Mouse (Mus musculus) limb, embryonic 13.5 days (tissue): ENCODE measurements at regions not wholly inside any gene's neighbourhood (a gene's known extent, or its start where the extent isn't known, plus 50 kb on each side); places are given as distances from the start of the nearest gene placed in this dataset.

Experiments used
- ATAC-seq: fragments of 200-750 bp; cut with Nextera tagmentation; 2 replicates; pipeline ENCODE4 v1.8.0; 2017; ENCODE audit warnings: low read depth, moderate number of reproducible peaks, moderate TSS enrichment; ENCODE audit not compliant: low FRiP score
- H3K27ac ChIP-seq: fragments of 300-500 bp; sonication (generic); 2 replicates; pipeline ENCODE4 v1.5.1; 2015; ENCODE audit warnings: inconsistent platforms, mild to moderate bottlenecking, moderate library complexity
- H3K27me3 ChIP-seq: fragments of 300-500 bp; sonication (generic); 2 replicates; pipeline ENCODE4 v1.6.1; 2015; ENCODE audit warnings: mild to moderate bottlenecking, inconsistent platforms
- H3K36me3 ChIP-seq: fragments of 300-500 bp; sonication (generic); 2 replicates; pipeline ENCODE4 v1.6.1; 2015; ENCODE audit warnings: inconsistent platforms, mild to moderate bottlenecking, moderate library complexity
- H3K4me1 ChIP-seq: fragments of 300-500 bp; sonication (generic); 2 replicates; pipeline ENCODE4 v1.6.1; 2015; ENCODE audit warnings: inconsistent platforms
- H3K4me2 ChIP-seq: fragments of 300-500 bp; sonication (generic); replicated peaks from 2 replicates; pipeline ENCODE4 v1.6.1; 2015; ENCODE audit warnings: inconsistent platforms, mild to moderate bottlenecking, moderate library complexity
- H3K4me3 ChIP-seq: fragments of 300-500 bp; sonication (generic); 2 replicates; pipeline ENCODE4 v1.5.1; 2015; ENCODE audit warnings: moderate library complexity, mild to moderate bottlenecking, inconsistent platforms
- H3K9ac ChIP-seq: fragments of 300-500 bp; sonication (generic); 2 replicates; pipeline ENCODE4 v1.6.1; 2015; ENCODE audit warnings: mild to moderate bottlenecking, inconsistent platforms
- H3K9me3 ChIP-seq: fragments of 300-500 bp; sonication (generic); 2 replicates; pipeline ENCODE4 v1.6.1; 2016; ENCODE audit warnings: inconsistent platforms
- WGBS: fragments of 180-500 bp; shearing (Covaris S2); methylation state at CpG from one replicate; pipeline ENCODE4 v1.1.7; 2015; 5-methylcytosine and 5-hydroxymethylcytosine counted together

DNA sequence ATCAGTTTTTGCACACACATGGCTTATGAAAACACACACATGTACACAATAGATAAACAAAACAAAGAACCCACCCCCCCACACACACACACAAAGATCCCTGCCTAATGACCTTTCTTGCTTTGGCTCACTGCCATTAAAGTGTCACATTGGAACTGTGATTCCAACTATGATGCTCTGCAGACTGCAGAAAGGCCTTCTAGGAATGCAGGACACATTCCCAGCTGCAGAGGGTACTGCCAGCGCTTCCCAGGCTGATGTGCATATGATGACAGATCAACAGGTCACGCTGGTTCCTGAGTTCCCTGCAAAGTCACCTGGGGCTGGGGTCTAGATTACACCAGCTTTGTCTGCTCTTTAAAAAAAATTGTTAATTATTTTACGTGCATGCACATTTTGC lies 68.1 kb upstream of the Ppm1j start:
- no peak for ATAC-seq
- 66% methylated on average over 3 of the region's 3 CpGs for whole genome bisulfite sequencing
- no peak overlapping the region for H3K9ac ChIP-seq
- no peak overlapping the region for H3K4me3 ChIP-seq
- no peak overlapping the region for H3K27ac ChIP-seq
- H3K4me2 ChIP-seq, result no peak overlapping the region
- 0 out of 2 replicates have a peak, but pooled peaks cover 3% of the 10 kb centered on the region for H3K9me3 ChIP-seq
- H3K36me3 ChIP-seq, result no peaks in the 10 kb centered on the region
- H3K4me1 ChIP-seq, result 0 out of 2 replicates have a peak, but pooled peaks cover 8% of the 10 kb centered on the region
- no peaks in the 10 kb centered on the region for H3K27me3 ChIP-seq

DNA sequence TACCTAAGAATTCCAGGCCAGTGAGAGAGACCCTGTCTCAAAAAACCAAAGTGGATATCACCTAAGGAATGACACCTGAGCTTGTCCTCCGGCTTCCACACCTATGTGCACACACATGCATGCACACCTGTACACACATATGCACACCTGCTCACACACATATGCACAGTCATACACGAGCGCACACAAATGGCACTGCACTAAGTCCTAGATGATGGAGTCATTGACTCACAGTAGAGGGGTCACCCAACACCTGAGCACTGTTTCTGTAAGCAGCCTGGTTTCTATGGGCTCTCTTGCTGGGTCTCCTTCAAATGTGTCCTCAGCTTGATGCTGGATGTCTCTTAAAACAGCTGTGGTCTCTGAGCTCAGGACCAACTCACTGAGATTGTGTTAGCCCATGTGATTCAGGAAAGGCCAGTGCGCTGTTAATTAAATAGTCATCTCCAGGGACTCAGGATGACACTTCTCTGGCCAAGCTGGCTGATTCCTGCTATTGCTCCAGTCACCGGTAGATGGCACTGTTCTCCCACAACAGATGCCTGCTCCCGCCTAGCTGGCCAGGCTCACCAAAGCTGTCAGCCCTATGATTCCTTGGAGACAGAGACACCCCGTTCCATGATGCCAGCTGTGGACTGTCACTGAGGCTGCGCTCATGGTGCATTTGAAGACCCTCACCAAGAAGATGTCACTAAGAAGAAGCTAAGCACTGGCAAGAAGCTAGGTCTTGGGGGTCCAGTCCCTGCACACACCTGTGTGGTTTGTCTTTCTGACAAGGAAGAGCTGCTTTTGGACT lies 66.8 kb upstream of the Ppm1j start:
- H3K4me1 ChIP-seq, result 0 out of 2 replicates have a peak, but pooled peaks cover 6% of the 10 kb centered on the region
- H3K36me3 ChIP-seq, result no peaks in the 10 kb centered on the region
- peak; percentile 40; the same call in 1 of the 2 replicates for ATAC-seq

DNA sequence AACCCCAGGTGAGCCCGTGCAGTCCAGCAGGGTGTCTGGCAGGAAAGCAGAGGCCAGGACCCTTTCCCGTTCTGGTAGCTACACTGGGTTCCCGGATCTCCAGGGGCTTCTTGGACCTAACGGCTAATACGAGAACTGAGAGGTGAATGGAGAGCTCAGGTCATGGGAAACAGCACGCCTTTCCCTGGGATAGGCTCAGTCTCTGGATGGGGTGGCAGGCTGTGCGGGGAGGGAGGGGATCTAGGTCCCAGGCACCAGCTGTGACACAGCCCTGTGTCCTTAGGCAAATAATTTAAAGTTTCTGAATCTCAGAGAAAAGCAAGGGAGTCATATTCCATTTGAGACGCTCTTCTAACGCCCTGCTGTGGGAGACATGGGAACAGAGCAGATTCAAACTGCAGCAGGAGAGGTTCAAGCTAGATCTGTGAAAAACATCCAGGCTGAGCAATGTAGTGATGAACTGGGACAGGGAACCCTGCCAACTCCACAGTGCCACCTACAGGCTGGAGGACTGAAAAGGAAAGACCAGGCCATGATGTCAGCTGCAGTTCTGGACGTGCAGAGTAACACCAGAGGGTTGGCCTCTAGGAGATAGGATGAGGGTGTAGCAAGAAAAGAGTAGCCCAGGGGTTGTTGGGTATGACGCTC lies 66.1 kb upstream of the Ppm1j start:
- ATAC-seq, result peak; percentile 54; the same call in 1 of the 2 replicates
- Histone ChIP-seq H3K36me3 (no peaks in the 10 kb centered on the region), H3K4me3 (peak overlapping the region; percentile 23), H3K4me2 (peak overlapping the region; percentile 56), H3K27me3 (no peaks in the 10 kb centered on the region), H3K4me1 (0 out of 2 replicates have a peak, but pooled peaks cover 6% of the 10 kb centered on the region), H3K9ac (no peak overlapping the region), H3K9me3 (0 out of 2 replicates have a peak, but pooled peaks cover 3% of the 10 kb centered on the region), H3K27ac (no peak overlapping the region)
- WGBS, result 44% methylated on average over 11 of the region's 11 CpGs

More for the DNA sequence above, 66.8 kb upstream of the Ppm1j start:
- Histone ChIP-seq H3K9me3 (0 out of 2 replicates have a peak, but pooled peaks cover 3% of the 10 kb centered on the region), H3K27me3 (no peaks in the 10 kb centered on the region), H3K27ac (no peak overlapping the region), H3K9ac (no peak overlapping the region), H3K4me3 (peak overlapping the region; percentile 23), H3K4me2 (peak overlapping the region; percentile 56)
- 26% methylated on average over 8 of the region's 8 CpGs for WGBS
